Mouse (Mus musculus): ENCODE measurements at regions not wholly inside any gene's neighbourhood (a gene's known extent, or its start where the extent isn't known, plus 50 kb on each side); places are given as distances from the start of the nearest gene placed in this dataset.

- no peak for TF ChIP-seq POLR2A (IDR thresholded peaks at IDR 0.05; ENCODE audit: borderline replicate concordance, low read depth, low read length)
- no peak for TF ChIP-seq CTCF (IDR thresholded peaks at IDR 0.05; ENCODE audit: low read depth, low read length)
Measured at GRCm38 (mm10) chr4:55276300-55276952, 73.4 kb upstream of the Rad23b start.

Data from bone marrow macrophage, adult 2 months (primary cell).